Mouse (Mus musculus) layer of hippocampus, adult 2 months (tissue): ENCODE results near the gene Cldn7. TPM values are rescaled to one million over a fixed set of nuclear protein-coding genes. Genes with fewer than 3 reads are reported as not detected.
A peak's percentile ranks its signal among the peaks of the same experiment; 100 is the strongest.

Experiments
- DNase-seq, 2 experiments: peaks; one replicate each; pipeline ENCODE4 v3.0.0; 2022; ENCODE audit warnings: low spot score in 2 of 2
- H3K27ac ChIP-seq: fragments of 200-600 bp; 2 replicates; pipeline ENCODE4 v1.8.1; 2022
- H3K4me3 ChIP-seq: fragments of 200-600 bp; 2 replicates; pipeline ENCODE4 v1.8.1; 2022; ENCODE audit warnings: mild to moderate bottlenecking
- CTCF ChIP-seq: fragments of 200-600 bp; conservative IDR thresholded peaks from 2 replicates; pipeline ENCODE4 v1.8.1; 2022; ENCODE audit warnings: antibody characterized with exemption, mild to moderate bottlenecking, moderate library complexity
- total RNA-seq, 2 experiments: library from RNA; stranded (reverse); gene quantifications; 2 replicates each; pipeline ENCODE4 v1.2.3; 2021

The Cldn7 gene
- total RNA-seq, 2 experiments from 2014 or later: not detected

- no peak for DNase-seq
Measured at GRCm38 (mm10) chr11:69991711-69992110, 27.1 kb downstream of the Cldn7 start.

GRCm38 (mm10) chr11:69992396-69992795, 27.8 kb downstream of the Cldn7 start:
- H3K27ac ChIP-seq: peak overlapping the region; percentile 98
- peak overlapping the region; percentile 84 for H3K4me3 ChIP-seq
- TF ChIP-seq CTCF: no peak
- DNase-seq: no peak

More at GRCm38 (mm10) chr11:69991711-69992110, 27.1 kb downstream of the Cldn7 start:
- Histone ChIP-seq H3K27ac (peak overlapping the region; percentile 98), H3K4me3 (peak overlapping the region; percentile 84)
- no peak for TF ChIP-seq CTCF

- Histone ChIP-seq H3K27ac (peak overlapping the region; percentile 98), H3K4me3 (peak overlapping the region; percentile 84)
- TF ChIP-seq CTCF: no peak
- no peak for DNase-seq
Measured at GRCm38 (mm10) chr11:69992932-69993331, 28.4 kb downstream of the Cldn7 start.

DNA sequence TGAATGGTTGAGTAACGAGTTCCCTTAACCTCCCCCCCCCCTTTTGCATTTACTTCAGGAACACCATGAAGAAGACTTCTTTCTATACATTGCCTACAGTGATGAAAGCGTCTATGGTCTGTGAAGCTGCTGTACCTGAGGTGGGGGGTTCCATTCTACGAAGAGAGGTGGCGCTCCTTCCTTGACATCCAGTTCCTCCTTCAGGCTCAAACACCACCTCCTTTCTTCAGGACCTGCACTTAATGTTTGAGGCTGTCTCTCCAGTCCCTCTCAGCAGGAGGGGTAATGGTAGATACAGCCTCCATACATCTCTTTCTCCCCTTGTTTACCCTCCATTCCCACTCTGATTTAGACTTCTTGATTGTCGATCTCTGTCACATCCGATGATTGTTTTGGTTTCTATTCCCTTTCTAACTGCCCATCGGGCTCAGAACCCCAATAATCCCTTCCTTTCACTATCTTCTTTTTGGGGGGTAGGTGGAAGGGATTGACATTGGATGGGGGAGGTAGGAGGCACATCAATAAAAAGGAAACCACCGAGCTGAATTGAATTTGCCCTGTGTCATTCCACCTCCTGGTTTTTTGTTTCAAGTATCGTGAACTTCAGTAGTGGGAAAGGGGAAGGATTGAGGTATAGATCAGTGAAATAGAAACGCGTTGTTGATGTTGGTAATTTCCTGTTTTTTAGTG, 30.0 kb downstream of the Cldn7 start:
- 0 out of 2 replicates have a peak, but pooled peaks have one; percentile 17 for TF ChIP-seq CTCF
- Histone ChIP-seq H3K27ac (no peak overlapping the region; the same call in 1 of the 2 replicates), H3K4me3 (no peak overlapping the region)
- DNase-seq: no peak

GRCm38 (mm10) chr11:69995391-69995960, 30.9 kb downstream of the Cldn7 start, which contains the start of gene Phf23:
Gene Phf23 (plus strand): TSS chr11:69995777.
- peak; percentile 76 for TF ChIP-seq CTCF
- Histone ChIP-seq H3K4me3 (peak within 1 kb of the TSS; percentile 83), H3K27ac (peak within 1 kb of the TSS; percentile 92)
- DNase-seq: peak; percentile 95 to 99

DNA sequence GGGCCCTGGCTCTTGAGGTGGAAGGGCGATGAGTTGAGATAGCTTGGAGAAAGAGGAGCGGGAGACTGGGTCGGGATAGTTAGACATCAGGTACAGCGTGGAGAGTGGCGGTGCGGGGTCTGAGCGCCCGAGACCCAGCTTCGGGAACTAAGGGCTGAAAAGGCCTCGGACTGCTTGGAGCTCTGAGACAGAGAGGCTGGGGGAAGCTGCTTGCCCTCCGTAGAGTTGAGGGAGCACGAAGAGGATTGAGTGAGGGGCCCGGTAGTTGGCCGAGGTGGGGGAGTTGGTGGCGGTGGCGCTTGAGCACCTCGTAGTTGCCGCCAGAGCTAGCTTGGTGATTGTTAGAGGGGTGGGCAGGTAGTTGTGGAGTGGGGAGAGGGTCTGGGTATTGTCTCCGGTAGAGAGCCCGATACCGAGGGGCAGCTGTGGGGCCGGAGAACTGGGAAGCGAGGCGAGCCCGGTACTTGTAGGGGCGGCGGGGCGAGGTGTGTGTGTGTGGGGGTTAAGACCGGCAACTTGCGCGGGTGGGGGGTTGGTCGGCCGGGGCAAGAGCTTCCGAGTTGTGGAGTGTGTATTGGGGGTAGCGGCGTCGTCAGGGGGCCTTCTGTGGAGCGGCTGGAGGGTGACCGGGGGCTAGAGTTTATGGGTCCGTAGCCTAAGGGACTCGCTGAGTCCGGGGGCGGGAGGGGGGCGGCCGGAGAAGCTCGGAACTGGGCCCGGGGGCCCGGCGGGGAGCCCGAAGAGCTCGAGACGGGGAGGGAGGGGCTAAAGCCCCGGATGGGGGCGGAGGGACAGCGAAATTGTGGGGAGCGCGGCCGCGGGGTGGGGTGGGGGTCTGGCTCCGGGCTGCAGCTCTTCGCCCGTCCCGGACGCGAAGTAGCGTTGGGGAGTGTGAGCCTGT, 31.8 kb downstream of the Cldn7 start:
- DNase-seq: no peak
- TF ChIP-seq CTCF: no peak
- Histone ChIP-seq H3K27ac (peak overlapping the region; percentile 92), H3K4me3 (peak overlapping the region; percentile 83)

DNA sequence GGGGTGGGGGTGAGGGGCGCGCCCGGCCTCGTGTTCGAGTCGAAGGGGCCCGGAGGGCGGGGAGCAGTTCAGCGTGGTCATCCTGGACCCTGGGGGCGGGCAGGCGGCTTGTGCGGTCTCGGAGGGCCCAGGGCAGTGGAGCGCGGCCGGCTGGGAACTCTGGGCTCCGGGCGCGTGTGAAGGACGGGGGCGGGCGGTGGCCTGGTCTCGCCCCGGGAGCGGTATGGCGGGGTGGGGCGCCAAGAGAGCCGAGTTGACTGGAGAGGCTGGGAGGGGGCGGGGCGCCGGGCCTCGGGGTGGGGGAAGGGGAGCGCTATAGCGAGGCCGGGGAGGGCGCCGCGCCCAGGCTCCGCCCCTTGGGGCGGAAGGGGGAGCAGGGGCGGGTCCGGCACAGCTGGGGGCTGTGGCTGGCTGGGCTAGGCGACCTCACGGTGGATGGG, 32.5 kb downstream of the Cldn7 start:
- no peak for TF ChIP-seq CTCF
- DNase-seq: peak; percentile 68 to 70
- peak overlapping the region; percentile 92 for H3K27ac ChIP-seq
- peak overlapping the region; percentile 83 for H3K4me3 ChIP-seq

GRCm38 (mm10) chr11:69998567-69999491, 34.2 kb downstream of the Cldn7 start:
- H3K4me3 ChIP-seq: no peak overlapping the region
- H3K27ac ChIP-seq: no peak overlapping the region
- TF ChIP-seq CTCF: peak; percentile 67
- DNase-seq: no peak

GRCm38 (mm10) chr11:69999666-70000065, 35.1 kb downstream of the Cldn7 start:
- no peak overlapping the region for H3K4me3 ChIP-seq
- DNase-seq: no peak
- TF ChIP-seq CTCF: no peak
- H3K27ac ChIP-seq: peak overlapping the region; percentile 21; the same call in 1 of the 2 replicates

GRCm38 (mm10) chr11:70000396-70000898, 35.9 kb downstream of the Cldn7 start, which contains the start of gene Dvl2:
Gene Dvl2 (plus strand): TSS chr11:70000595.
- peak within 1 kb of the TSS; percentile 87 for H3K4me3 ChIP-seq
- peak; percentile 87 to 92 for DNase-seq
- peak within 1 kb of the TSS; percentile 97 for H3K27ac ChIP-seq
- TF ChIP-seq CTCF: no peak

GRCm38 (mm10) chr11:70001159-70001558, 36.6 kb downstream of the Cldn7 start:
- no peak for DNase-seq
- H3K4me3 ChIP-seq: peak overlapping the region; percentile 87
- H3K27ac ChIP-seq: peak overlapping the region; percentile 97
- TF ChIP-seq CTCF: no peak

DNA sequence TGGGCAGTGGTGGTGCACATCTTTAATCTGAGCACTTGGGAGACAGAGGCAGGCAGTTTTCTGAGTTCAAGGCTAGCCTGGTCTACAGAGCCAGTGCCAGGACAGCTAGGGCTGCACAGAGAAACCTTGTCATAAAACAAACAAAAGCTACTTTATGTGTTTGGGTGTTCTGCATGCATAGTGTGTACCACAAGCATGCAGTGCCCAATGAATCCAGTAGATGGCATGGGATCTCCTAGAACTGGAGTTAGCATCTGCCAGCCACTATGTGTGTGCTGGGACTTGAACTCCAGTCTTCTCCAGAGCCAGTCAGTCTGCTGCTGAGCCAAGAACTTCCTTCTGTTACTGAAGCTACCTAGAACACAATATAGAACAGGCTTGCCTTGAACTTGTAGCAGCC, 37.3 kb downstream of the Cldn7 start:
- peak; percentile 76 for TF ChIP-seq CTCF
- Histone ChIP-seq H3K4me3 (peak overlapping the region; percentile 87), H3K27ac (no peak overlapping the region)
- DNase-seq: no peak
